Mouse (Mus musculus): Measurements from ENCODE around the gene B4galt2. TPM values are rescaled to one million over a fixed set of nuclear protein-coding genes. Genes with fewer than 3 reads are reported as not detected.

The B4galt2 gene
- polyA plus RNA-seq (2014; fragmentation: Illumina TruSeq; extraction: RNeasy Lipid Tissue Mini Kit (QIAGEN cat#74804); ENCODE audit: low read depth, low replicate concordance): not detected

GRCm38 (mm10) chr4:117882701-117883691, at the start of gene B4galt2:
TSS of gene B4galt2 (minus strand) at chr4:117883487.

GRCm38 (mm10) chr4:117929391-117929881, 46.1 kb upstream of the B4galt2 start, which contains the start of gene Artn:
TSS of gene Artn (minus strand) at chr4:117929763.

GRCm38 (mm10) chr4:117914591-117915442, 31.5 kb upstream of the B4galt2 start, which contains the start of gene Ipo13:
TSS of gene Ipo13 (minus strand) at chr4:117914999.

GRCm38 (mm10) chr4:117891738-117892161, 8.5 kb upstream of the B4galt2 start, which contains the start of gene Dph2:
TSS of gene Dph2 (minus strand) at chr4:117892032.

GRCm38 (mm10) chr4:117887133-117887532, 3.8 kb upstream of the B4galt2 start, which contains the start of gene Atp6v0b:
TSS of gene Atp6v0b (minus strand) at chr4:117887333.

GRCm38 (mm10) chr4:117872471-117872886, 10.8 kb downstream of the B4galt2 start, which contains the start of gene Ccdc24:
TSS of gene Ccdc24 (minus strand) at chr4:117872557.

GRCm38 (mm10) chr4:117834457-117834844, 48.8 kb downstream of the B4galt2 start, which contains the start of gene Slc6a9:
TSS of gene Slc6a9 (plus strand) at chr4:117834506.

Other genes starting within 250 kb of the B4galt2 start
- 1.2 TPM for gene Dmap1, start 201.2 kb downstream of the B4galt2 start, polyA plus RNA-seq (2014; fragmentation: Illumina TruSeq; extraction: RNeasy Lipid Tissue Mini Kit (QIAGEN cat#74804); ENCODE audit: low read depth, low replicate concordance)
- not detected for gene Gm12845, start 159.1 kb downstream of the B4galt2 start, polyA plus RNA-seq (2014; fragmentation: Illumina TruSeq; extraction: RNeasy Lipid Tissue Mini Kit (QIAGEN cat#74804); ENCODE audit: low read depth, low replicate concordance)
- gene Klf17, start 117.8 kb downstream of the B4galt2 start, polyA plus RNA-seq (2014; fragmentation: Illumina TruSeq; extraction: RNeasy Lipid Tissue Mini Kit (QIAGEN cat#74804); ENCODE audit: low read depth, low replicate concordance): not detected
- gene Slc6a9, start 49.0 kb downstream of the B4galt2 start, polyA plus RNA-seq (2014; fragmentation: Illumina TruSeq; extraction: RNeasy Lipid Tissue Mini Kit (QIAGEN cat#74804); ENCODE audit: low read depth, low replicate concordance): 3.1 TPM
- gene Ccdc24, start 10.9 kb downstream of the B4galt2 start, polyA plus RNA-seq (2014; fragmentation: Illumina TruSeq; extraction: RNeasy Lipid Tissue Mini Kit (QIAGEN cat#74804); ENCODE audit: low read depth, low replicate concordance): not detected
- gene Atp6v0b, start 3.8 kb upstream of the B4galt2 start, polyA plus RNA-seq (2014; fragmentation: Illumina TruSeq; extraction: RNeasy Lipid Tissue Mini Kit (QIAGEN cat#74804); ENCODE audit: low read depth, low replicate concordance): 37.1 TPM
- 1.2 TPM for gene Dph2, start 8.5 kb upstream of the B4galt2 start, polyA plus RNA-seq (2014; fragmentation: Illumina TruSeq; extraction: RNeasy Lipid Tissue Mini Kit (QIAGEN cat#74804); ENCODE audit: low read depth, low replicate concordance)
- gene Ipo13, start 31.5 kb upstream of the B4galt2 start, polyA plus RNA-seq (2014; fragmentation: Illumina TruSeq; extraction: RNeasy Lipid Tissue Mini Kit (QIAGEN cat#74804); ENCODE audit: low read depth, low replicate concordance): 2.3 TPM
- not detected for gene Artn, start 46.3 kb upstream of the B4galt2 start, polyA plus RNA-seq (2014; fragmentation: Illumina TruSeq; extraction: RNeasy Lipid Tissue Mini Kit (QIAGEN cat#74804); ENCODE audit: low read depth, low replicate concordance)